Mouse (Mus musculus): ENCODE data around the gene Gja1.

The Gja1 gene

DNA sequence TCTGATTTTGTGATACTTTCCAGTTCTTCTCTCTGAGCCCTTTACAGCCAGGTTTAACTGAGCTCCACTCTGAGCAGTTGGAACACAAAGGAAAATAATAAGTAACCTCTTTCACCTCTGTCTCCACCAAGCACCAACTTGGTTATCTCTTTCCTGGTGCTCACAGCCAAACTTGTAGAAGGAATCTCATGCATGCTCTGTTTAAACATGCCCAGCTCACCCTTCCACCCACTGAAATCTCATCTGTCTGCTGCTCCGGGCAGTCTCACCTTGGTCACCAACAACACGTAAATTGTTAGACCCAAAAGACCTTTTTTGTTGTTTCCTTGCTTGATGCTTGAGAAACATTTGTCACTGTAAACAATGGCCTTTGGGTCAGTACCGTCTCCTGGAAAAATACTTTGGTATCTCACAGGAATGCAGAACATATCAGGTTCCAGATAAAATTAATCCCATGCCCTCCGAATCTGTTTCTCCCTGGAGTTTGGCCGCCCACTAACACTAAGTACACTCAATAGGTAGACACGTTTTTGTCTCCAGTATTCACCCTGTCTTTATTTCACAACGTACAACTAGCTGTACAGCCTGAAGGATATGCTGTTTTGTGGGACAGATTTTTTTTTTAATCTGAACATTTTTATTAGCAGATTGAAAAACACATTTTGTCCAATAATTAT is 38.9 kb downstream of the Gja1 start:
- no peak for DNase-seq

DNA sequence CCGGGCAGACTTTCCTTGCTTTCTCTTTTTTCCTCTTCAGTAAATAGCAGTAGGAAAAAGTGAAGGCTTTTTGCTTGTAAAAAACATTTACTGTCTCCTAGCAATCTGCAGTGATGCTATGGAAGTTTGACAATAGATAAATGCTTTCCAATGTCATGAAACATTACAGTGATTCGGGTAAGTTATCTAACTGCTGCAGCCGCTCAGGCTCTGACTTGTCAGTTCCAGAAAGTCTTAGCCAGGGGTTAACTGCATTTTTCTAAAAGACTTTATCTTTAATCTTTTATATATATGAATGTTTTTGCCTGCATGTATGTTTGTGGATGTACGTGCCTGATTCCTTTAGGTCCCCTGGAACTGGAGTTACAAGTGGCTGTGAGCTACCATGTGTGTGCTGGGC is 45.4 kb downstream of the Gja1 start:
- DNase-seq: no peak

DNA sequence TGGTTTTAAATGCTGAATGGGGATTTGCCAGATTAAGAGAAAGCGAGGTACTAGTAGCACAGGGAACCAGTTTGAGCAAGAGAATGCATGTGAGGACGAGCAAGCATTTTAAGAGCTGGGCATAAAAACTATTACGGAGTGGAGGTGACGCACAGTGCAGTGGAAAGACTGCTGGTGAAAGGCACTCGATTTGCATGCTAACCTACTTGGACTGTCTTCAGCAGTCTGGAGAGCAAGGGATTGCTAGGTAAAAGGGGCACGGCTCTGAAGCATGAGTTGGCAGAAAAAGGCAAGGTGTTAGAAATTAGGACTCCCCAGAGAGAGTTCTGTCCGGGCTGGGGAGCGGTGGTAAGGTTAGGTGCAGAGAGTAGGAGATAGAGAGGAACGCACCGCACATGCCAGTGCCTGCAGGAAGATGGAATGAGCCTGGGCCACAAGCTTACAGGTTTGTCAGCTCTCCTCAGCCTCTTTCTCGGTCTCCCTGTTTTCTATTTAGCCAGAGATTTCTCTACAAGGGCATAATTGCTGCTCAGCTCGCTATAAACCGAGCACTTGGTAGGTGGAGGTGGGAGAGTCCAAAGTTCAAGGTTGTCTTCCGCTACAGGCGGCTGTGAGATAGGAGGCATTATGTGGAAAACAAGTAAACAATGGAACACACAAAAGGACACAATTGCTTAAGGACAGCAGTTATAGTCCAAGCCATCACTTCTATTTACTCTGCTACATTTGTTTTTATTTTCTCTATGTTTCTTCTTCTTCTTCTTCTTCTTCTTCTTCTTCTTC is 48.1 kb downstream of the Gja1 start:
- DNase-seq: no peak

DNA sequence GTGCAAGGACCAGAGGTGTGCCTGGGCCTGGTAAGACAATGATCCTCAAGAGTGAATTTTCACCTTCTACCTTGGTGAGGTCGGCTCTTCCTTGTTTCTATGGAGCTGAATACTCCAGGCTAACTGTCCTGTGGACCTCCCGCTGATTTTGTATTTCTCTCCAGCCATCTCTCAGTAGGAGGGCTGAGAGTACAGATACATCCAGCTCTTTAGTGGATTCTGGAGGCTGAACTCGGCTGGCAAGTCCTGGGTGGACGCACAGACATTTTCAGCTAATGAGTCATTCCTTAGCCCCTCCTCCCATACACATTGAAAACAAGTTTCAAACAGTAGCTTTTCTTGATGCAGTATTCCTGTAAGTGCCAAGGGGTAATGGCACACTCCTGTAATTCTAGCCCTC is 49.2 kb downstream of the Gja1 start:
- DNase-seq: no peak

DNA sequence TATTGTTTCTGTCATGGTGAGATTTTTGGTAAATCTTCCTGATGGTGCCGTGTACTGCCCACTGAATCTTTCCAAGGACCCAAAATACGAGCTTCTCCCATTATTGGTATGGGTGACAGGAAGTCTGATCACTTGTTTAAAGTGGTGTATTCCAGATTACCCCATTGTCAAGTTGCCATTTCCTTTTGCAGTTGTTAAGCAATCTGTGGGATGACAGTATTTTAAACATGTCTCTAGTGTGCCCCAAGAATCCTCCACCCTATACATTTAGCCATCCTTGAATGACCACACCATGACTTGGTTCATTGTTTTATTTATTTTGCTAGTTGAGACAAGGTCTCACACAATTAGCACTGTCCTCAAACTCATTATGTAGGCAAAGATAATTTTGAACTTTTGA is 50.3 kb downstream of the Gja1 start:
- DNase-seq: no peak

DNA sequence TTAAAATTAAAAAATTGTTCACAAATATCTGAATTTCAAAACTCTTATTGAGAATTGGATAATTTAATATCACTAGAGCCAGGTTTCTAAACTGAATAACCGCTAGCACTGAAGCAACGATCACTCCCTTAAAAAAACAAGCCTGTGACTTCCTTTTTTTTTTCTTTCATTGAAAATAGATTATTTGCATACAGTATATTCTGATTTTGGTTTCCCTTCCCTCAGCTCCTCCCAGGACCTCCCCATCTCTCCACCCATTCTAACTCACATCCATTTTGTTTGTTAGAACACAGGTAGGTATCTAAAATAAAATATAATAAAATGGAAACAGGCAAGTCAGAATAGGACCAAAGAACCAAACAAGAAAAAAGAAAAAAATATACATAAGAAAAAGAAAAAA is 50.7 kb downstream of the Gja1 start:
- DNase-seq: no peak

DNA sequence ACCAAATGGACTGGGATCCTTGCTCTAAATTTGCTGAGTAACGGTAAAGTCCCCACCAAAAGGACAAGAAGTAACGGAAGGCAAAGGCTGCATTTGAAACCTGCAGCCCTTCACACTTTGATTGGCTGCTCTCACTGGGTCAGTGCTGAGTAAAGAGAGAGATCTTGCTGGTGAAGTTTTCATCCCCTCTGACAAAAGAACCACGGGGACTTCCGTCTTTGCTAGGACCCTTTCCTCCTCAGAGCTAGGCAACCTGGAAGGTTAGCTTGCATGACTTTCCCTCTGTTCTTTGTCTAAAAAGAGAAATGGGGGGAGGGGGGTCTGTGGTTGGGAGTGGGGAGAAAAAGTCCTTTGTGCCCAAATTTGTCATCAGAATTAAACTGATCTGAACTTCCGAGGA is 51.9 kb downstream of the Gja1 start:
- no peak for DNase-seq

DNA sequence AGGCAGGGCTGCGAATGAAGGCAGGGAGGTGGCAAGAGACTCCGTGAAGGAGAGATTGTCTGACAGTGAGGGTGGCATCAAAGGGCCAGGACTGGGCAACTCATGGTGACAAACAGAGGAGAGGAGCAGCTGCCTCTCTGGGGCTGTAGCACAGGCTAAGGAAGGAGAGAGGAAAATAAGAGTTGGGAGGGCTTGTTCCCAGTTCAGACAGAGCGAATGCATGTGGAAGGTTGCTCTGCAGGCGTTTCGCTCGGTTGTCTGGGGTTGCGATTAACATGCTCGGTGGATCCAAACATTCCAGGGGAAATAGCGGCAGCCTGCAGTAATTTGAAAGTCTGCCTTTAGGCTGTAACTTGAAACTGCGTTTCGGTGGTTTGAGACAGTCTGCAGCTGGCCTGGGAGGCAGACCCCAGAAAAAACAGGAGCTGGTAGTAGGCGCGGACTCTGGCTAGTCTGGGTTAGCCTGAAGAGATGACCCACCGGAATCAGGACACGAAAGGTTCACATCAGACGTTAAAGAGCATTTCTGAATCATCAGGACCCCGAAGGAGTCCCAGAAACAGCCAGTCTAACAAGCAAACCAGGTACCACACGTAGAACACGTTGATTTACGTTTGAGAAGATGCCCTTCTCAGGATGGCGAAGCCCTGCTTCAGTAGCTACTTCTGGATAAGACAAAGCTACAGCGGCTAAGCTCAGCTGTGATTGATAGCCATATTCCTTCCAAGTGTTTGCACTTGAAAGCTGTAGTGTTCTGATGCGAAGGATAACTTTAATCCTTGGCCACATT is 54.7 kb downstream of the Gja1 start:
- DNase-seq: no peak

DNA sequence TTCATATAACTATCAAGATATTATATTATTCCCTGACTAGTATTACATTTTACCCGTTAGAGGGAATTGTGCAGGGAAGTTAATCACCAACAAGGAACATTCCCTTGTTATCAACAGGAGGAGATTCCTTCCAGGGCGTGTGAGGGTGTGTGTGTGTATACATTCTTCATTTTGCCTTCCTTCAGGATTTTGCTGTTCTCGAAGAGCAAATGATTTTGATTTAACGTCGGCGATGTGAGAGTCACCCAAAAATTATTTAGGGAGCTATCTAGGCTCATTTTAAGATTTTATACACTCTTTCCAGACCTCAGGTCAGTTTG is 55.2 kb downstream of the Gja1 start:
- DNase-seq: no peak

DNA sequence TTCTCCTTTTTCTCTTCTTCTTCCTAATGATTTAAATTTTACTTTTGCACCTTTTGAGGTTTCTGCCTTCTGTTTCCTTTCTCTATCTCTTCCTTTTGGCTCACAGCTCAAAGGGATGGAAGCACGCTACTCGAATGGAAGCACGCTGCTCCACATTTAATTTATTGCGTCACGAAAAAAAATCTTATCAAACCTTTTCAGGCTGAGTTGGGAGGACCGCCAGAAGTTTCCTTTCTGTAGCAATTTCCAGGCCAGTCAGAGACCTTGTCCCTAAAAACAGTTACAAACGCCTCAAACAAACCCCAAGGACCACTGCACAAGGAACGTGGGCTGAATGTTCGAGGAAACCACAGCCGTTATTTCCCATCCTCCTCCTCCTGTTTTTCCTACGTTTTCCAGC is 60.2 kb downstream of the Gja1 start:
- peak in 1 of 2 experiments; percentile 14 for DNase-seq

DNA sequence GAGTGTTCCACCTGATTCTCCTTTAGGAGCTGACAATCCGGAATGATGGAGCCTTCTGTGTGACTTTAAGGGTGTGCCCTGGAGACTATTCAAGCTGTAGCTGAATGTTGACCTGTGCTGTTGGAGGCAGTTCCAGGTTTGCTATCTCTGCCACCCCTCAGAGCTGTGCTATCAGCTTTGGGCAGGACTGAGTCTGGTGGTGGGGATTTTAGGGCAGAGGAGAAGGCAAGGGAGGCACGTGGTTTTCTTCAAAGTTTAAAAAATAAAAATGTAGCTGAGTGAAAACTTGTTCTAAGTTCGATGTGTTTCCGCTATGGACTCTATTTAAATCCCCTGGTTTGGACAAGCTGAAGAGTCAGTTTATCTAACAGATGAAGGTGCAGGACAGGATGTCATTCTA is 62.5 kb downstream of the Gja1 start:
- DNase-seq: no peak

DNA sequence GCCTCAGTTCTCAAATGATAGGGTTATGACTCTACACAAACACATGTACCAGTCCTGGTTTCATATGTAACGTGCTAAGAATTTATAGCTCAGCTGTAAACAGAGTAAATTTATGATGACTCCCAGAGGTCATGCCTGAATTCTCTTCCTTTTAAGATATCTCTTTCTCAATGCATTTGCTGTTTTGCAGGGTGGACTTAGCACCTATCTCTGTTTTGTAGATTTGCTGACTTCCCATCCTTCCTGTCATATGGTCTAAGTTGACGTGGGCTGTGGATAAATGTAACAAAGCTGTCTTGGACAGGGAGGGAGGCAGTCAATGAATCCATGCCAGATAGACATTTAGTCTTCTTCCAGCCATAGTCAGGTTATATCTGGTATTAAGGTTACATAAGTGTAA is 67.3 kb downstream of the Gja1 start:
- DNase-seq: no peak

DNA sequence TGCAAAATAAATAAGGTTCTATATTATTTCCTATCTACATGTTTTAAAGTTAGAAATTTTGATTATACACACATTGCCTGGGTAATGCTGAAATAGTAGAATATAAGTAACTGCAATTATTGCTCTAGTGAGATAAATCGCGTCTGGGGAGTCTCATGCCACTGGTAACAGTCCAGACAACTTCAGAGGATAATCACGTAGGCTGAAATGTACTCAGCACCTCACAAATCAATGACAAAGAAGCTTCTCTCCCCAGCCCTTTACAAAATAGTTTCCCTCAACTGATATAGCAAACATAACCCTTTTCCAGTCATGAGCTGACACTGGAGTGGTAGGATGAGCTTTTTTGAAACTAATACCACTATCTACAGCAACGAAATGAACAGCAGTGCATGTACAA is 71.9 kb downstream of the Gja1 start:
- DNase-seq: no peak

Data from lung, adult 18-20 months (tissue).